Mouse (Mus musculus) forebrain, postnatal 0 days (tissue): ENCODE data around the gene Tfeb. TPM values are rescaled to one million over a fixed set of nuclear protein-coding genes. Genes with fewer than 3 reads are reported as not detected.

Experiments
- ATAC-seq: fragments of 200-750 bp; cut with Nextera tagmentation; 2 replicates; pipeline ENCODE4 v1.8.0; 2017; ENCODE audit warnings: mild to moderate bottlenecking, moderate library complexity
- DNase-seq: peaks from one replicate; pipeline ENCODE4 v3.0.0-alpha.2; 2015
- H3K27ac ChIP-seq: fragments of 300-500 bp; sonication (generic); 2 replicates; pipeline ENCODE4 v1.5.1; 2014; ENCODE audit warnings: low read depth, mild to moderate bottlenecking, antibody characterized with exemption, low read length, moderate library complexity, mixed read lengths
- H3K27me3 ChIP-seq: fragments of 300-500 bp; sonication (generic); 2 replicates; pipeline ENCODE4 v1.6.1; 2014; ENCODE audit warnings: mild to moderate bottlenecking, low read length, mixed read lengths; ENCODE audit not compliant: insufficient read depth
- H3K36me3 ChIP-seq: fragments of 300-500 bp; sonication (generic); 2 replicates; pipeline ENCODE4 v1.6.1; 2014; ENCODE audit warnings: mild to moderate bottlenecking, moderate library complexity; ENCODE audit not compliant: insufficient read depth
- H3K4me1 ChIP-seq: fragments of 300-500 bp; sonication (generic); 2 replicates; pipeline ENCODE4 v1.6.1; 2014; ENCODE audit warnings: antibody characterized with exemption; ENCODE audit not compliant: insufficient read depth
- H3K4me2 ChIP-seq: fragments of 300-500 bp; sonication (generic); 2 replicates; pipeline ENCODE4 v1.6.1; 2014; ENCODE audit warnings: low read depth, mild to moderate bottlenecking, moderate library complexity
- H3K4me3 ChIP-seq: fragments of 300-500 bp; sonication (generic); 2 replicates; pipeline ENCODE4 v1.5.1; 2014; ENCODE audit warnings: low read depth, low read length, mixed read lengths
- H3K9ac ChIP-seq: fragments of 300-500 bp; sonication (generic); 2 replicates; pipeline ENCODE4 v1.6.1; 2014; ENCODE audit warnings: mild to moderate bottlenecking
- H3K9me3 ChIP-seq: fragments of 300-500 bp; sonication (generic); 2 replicates; pipeline ENCODE4 v1.6.1; 2016; ENCODE audit warnings: low read length
- CTCF ChIP-seq: sonication (generic); IDR thresholded peaks from 2 replicates; pipeline ENCODE4 v1.5.1; 2016; ENCODE audit warnings: antibody characterized with exemption, control low read depth, low read depth
- WGBS: fragments of 180-500 bp; shearing (Covaris S2); extraction: QIAGEN DNeasy Blood & Tissue Kit; methylation state at CpG from one replicate; pipeline ENCODE4 v1.1.7; 2014; 5-methylcytosine and 5-hydroxymethylcytosine counted together
- polyA plus RNA-seq: library from polyadenylated mRNA; unstranded; fragments of >200 nt; fragmentation: Nextera tagmentation; extraction: Ambion mirVana; gene quantifications from 2 replicates; pipeline ENCODE4 v1.2.1, GENCODE M21; 2015
- total RNA-seq: library from RNA; depleted of rRNA; stranded (reverse); fragments of >200 nt; gene quantifications from 2 replicates; pipeline ENCODE4 v1.2.3, GENCODE M21; 2014

Gene Tfeb
- total and polyA plus RNA-seq, 2 experiments from 2014 or later = 4.6 to 5.5 TPM

GRCm38 (mm10) chr17:47744086-47744485, 7.3 kb downstream of the Tfeb start:
- Histone ChIP-seq H3K4me1 (no peaks in the 10 kb centered on the region), H3K4me2 (no peak overlapping the region), H3K36me3 (no peaks in the 10 kb centered on the region), H3K27ac (no peak overlapping the region), H3K9me3 (no peaks in the 10 kb centered on the region), H3K4me3 (no peak overlapping the region), H3K27me3 (no peaks in the 10 kb centered on the region), H3K9ac (no peak overlapping the region)
- no peak for ATAC-seq
- 95% methylated on average over 14 of the region's 14 CpGs for WGBS
- no peak for DNase-seq
- no peak for TF ChIP-seq CTCF

GRCm38 (mm10) chr17:47744746-47745368, 8.0 kb downstream of the Tfeb start:
- H3K4me1 ChIP-seq = no peaks in the 10 kb centered on the region
- WGBS = 92% methylated on average over 10 of the region's 10 CpGs
- no peak overlapping the region for H3K4me3 ChIP-seq
- H3K4me2 ChIP-seq = no peak overlapping the region
- H3K36me3 ChIP-seq = no peaks in the 10 kb centered on the region
- TF ChIP-seq CTCF = peak; percentile 38
- no peak overlapping the region for H3K27ac ChIP-seq
- no peak overlapping the region for H3K9ac ChIP-seq
- no peaks in the 10 kb centered on the region for H3K9me3 ChIP-seq
- ATAC-seq = no peak
- no peaks in the 10 kb centered on the region for H3K27me3 ChIP-seq
- DNase-seq = no peak

DNA sequence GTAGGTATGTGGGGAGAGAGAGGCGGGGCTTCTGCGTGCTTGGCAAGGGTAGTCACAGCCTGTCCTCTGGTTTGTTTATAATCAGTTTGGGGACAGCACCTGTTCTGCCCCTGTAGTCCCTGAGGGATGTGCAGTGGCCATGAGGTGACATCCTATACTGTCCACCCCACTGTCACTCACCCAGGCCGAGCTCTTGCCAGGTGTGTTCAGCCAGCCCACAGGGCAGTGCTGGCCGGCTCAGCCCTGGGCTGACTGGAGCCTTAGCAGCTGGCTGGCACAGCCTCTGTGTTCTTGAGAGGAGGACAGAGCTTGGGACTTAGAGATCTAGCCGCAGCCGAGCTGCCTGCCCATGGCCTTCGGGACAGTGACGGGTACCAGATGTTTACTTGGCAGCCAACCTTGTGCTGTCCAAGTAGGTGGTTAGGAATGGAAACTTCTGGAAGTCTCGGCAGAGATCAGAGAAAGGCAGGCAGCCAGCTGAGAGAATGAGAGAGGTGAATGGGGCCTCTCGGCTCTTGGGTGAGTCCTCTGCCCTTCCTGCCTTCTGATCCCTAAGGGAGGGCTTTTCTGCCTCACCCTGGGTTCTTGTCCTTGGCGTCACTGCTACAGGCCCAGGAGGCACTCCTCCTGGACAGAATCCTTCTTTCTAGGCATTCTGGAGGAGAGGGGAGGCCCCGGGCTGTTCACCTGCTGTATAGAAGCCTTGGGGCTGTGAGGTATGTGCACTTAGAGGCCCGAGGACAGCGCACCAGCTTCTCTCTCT, 12.1 kb downstream of the Tfeb start:
- no peaks in the 10 kb centered on the region for H3K36me3 ChIP-seq
- TF ChIP-seq CTCF = no peak
- no peak overlapping the region for H3K4me2 ChIP-seq
- H3K4me3 ChIP-seq = no peak overlapping the region
- 74% methylated on average over 14 of the region's 14 CpGs for WGBS
- DNase-seq (no peak), ATAC-seq (peak; percentile 27; the same call in 1 of the 2 replicates)
- no peaks in the 10 kb centered on the region for H3K4me1 ChIP-seq
- H3K27ac ChIP-seq = no peak overlapping the region
- no peak overlapping the region for H3K9ac ChIP-seq
- H3K27me3 ChIP-seq = no peaks in the 10 kb centered on the region
- no peaks in the 10 kb centered on the region for H3K9me3 ChIP-seq

DNA sequence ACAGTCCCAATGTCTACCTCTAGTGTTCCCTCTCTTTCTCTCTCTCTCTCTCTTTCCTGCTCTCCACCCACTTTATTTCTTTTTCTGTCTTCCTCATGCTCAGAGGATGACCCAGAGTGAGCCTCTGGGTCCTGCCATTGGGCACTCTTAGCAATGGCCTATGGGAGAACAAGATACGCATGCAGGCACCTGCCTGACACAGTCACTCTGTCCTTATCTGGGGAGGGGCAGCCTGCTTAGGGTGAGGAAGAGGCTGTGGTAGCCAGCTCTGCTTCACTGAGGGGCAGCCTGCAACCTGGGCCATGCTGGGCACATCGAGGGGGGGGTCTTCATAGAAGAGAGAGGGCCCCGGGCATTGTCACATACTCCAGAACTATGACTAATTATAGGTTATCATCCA, 12.8 kb downstream of the Tfeb start:
- Histone ChIP-seq H3K4me3 (no peak overlapping the region), H3K4me1 (no peaks in the 10 kb centered on the region), H3K4me2 (no peak overlapping the region), H3K27me3 (no peaks in the 10 kb centered on the region), H3K36me3 (no peaks in the 10 kb centered on the region), H3K9me3 (no peaks in the 10 kb centered on the region), H3K9ac (no peak overlapping the region), H3K27ac (no peak overlapping the region)
- no peak for TF ChIP-seq CTCF
- WGBS = 75% methylated on average over 3 of the region's 3 CpGs
- ATAC-seq (no peak), DNase-seq (no peak)

GRCm38 (mm10) chr17:47750101-47750500, 13.3 kb downstream of the Tfeb start:
- 66% methylated on average over 6 of the region's 6 CpGs for WGBS
- no peak overlapping the region for H3K9ac ChIP-seq
- H3K4me3 ChIP-seq = no peak overlapping the region
- no peaks in the 10 kb centered on the region for H3K4me1 ChIP-seq
- H3K9me3 ChIP-seq = no peaks in the 10 kb centered on the region
- ATAC-seq = no peak
- H3K36me3 ChIP-seq = no peaks in the 10 kb centered on the region
- H3K27me3 ChIP-seq = no peaks in the 10 kb centered on the region
- DNase-seq = no peak
- H3K4me2 ChIP-seq = no peak overlapping the region
- TF ChIP-seq CTCF = no peak
- H3K27ac ChIP-seq = no peak overlapping the region

DNA sequence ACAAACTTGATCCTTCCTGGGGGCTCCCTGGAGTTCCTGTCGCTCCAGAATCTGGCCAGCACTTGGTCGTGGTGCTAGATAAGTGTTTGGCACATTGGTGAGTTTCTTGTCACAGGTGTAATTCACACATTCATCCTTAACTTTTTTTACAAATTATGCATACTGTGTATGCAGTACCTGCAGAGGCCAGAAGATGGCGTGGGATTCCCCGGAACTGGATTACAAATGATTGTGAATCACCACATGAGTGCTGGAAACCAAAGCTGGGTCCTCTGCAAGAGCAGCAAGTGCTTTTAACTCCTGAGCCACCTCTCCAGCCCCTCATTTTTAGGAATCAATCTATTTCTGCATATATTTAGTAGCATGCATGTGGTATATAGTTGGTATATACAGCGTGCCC, 15.0 kb downstream of the Tfeb start:
- no peaks in the 10 kb centered on the region for H3K4me1 ChIP-seq
- H3K4me3 ChIP-seq = no peak overlapping the region
- WGBS = 75% methylated on average over 5 of the region's 5 CpGs
- H3K27ac ChIP-seq = no peak overlapping the region
- H3K4me2 ChIP-seq = no peak overlapping the region
- H3K27me3 ChIP-seq = no peaks in the 10 kb centered on the region
- no peaks in the 10 kb centered on the region for H3K36me3 ChIP-seq
- ATAC-seq (no peak), DNase-seq (no peak)
- no peak overlapping the region for H3K9ac ChIP-seq
- no peaks in the 10 kb centered on the region for H3K9me3 ChIP-seq
- TF ChIP-seq CTCF = 0 out of 2 replicates have a peak, but pooled peaks have one; percentile 5

DNA sequence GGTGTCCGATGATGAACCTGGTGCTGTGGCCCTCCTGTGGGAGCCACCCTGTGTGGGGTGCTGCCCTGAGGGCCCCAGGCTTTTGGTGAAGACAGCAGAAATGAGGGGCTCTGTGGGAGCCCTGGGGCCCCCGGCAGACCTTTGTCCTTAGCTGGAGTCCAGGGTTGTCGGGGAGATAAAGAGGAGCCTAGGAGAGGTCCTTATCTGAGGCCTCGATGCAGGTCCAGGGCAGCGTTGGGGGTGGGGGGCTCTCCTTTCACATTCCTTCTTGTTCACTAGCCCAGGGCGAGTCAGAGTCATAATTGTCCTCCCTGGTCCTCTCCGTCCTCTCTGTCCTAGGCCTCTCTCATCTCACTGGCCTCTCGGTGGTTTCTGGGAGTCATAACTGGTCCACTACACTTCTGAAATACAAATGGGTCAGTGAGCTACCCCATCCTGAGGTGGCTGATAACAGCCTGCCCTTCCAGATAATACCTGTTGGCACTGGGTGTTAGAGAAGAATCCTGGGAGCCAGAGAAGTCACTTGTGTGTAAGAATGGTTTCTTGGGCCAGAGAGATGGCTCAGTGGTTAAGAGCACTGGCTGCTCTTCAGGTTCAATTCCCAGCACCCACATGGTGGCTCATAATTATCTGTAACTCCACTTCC, 16.4 kb downstream of the Tfeb start:
- 86% methylated on average over 8 of the region's 8 CpGs for WGBS
- Histone ChIP-seq H3K27me3 (no peaks in the 10 kb centered on the region), H3K4me2 (no peak overlapping the region), H3K4me1 (no peaks in the 10 kb centered on the region), H3K4me3 (no peak overlapping the region), H3K36me3 (no peaks in the 10 kb centered on the region), H3K9me3 (no peaks in the 10 kb centered on the region), H3K27ac (no peak overlapping the region), H3K9ac (no peak overlapping the region)
- DNase-seq (no peak), ATAC-seq (no peak)
- no peak for TF ChIP-seq CTCF
